Mouse (Mus musculus) brain, embryonic 14.5 days (tissue): ENCODE measurements around the gene Msantd3.

Experiments used
- CTCF ChIP-seq: fragments of 200-500 bp; IDR thresholded peaks from 2 replicates; pipeline ENCODE4 v1.5.1; 2012; ENCODE audit warnings: inconsistent platforms, mild to moderate bottlenecking, moderate library complexity, borderline replicate concordance; ENCODE audit not compliant: insufficient read depth, insufficient read length; ENCODE audit errors: extremely low read depth
- POLR2A ChIP-seq: fragments of 200-500 bp; IDR thresholded peaks from 2 replicates; pipeline ENCODE4 v1.6.1; 2012; ENCODE audit warnings: mild to moderate bottlenecking, inconsistent platforms, borderline replicate concordance; ENCODE audit not compliant: poor library complexity, insufficient read depth, insufficient read length, severe bottlenecking; ENCODE audit errors: extremely low read depth

DNA sequence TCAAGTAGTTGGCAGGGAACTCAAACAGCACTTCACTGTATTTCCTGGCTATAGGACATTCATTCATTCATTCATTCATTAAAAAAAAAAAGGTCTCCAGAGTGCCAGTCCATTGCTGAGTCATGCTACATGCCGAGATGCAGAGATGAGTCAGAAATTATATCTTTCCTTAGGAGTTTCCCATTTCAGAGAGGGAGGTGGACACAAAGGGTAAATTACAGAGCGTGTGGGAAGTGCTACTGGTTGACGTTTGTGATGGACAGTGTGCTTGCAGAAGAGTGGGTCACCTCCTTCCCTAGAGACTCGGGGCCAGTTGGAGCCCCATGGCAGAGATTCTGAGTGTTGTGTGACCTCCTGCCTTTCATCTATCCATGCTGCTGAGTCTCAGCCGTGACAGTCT, 2.6 kb downstream of the Msantd3 start:
- no peak for TF ChIP-seq CTCF
- TF ChIP-seq POLR2A = no peak
